Mouse (Mus musculus) heart, embryonic 13.5 days (tissue): ENCODE data around the gene Pycr1. TPM values are rescaled to one million over a fixed set of nuclear protein-coding genes. Genes with fewer than 3 reads are reported as not detected.

Experiments
- ATAC-seq: fragments of 200-750 bp; cut with Nextera tagmentation; 2 replicates; pipeline ENCODE4 v1.8.0; 2017; ENCODE audit warnings: moderate TSS enrichment; ENCODE audit not compliant: insufficient number of reproducible peaks, low FRiP score, low TSS enrichment; ENCODE audit errors: extremely low read depth
- H3K27ac ChIP-seq: fragments of 300-500 bp; sonication (generic); replicated peaks from 2 replicates; pipeline ENCODE4 v1.5.1; 2015; ENCODE audit warnings: moderate library complexity, mild to moderate bottlenecking, inconsistent platforms
- H3K27me3 ChIP-seq: fragments of 300-500 bp; sonication (generic); replicated peaks from 2 replicates; pipeline ENCODE4 v1.6.1; 2015; ENCODE audit warnings: mild to moderate bottlenecking, inconsistent platforms
- H3K36me3 ChIP-seq: fragments of 300-500 bp; sonication (generic); 2 replicates; pipeline ENCODE4 v1.6.1; 2015; ENCODE audit warnings: mild to moderate bottlenecking, inconsistent platforms
- H3K4me1 ChIP-seq: fragments of 300-500 bp; sonication (generic); 2 replicates; pipeline ENCODE4 v1.6.1; 2015; ENCODE audit warnings: inconsistent platforms
- H3K4me2 ChIP-seq: fragments of 300-500 bp; sonication (generic); 2 replicates; pipeline ENCODE4 v1.6.1; 2015; ENCODE audit warnings: inconsistent platforms, mild to moderate bottlenecking, moderate library complexity
- H3K4me3 ChIP-seq: fragments of 300-500 bp; sonication (generic); 2 replicates; pipeline ENCODE4 v1.5.1; 2015; ENCODE audit warnings: moderate library complexity, mild to moderate bottlenecking, inconsistent platforms
- H3K9ac ChIP-seq: fragments of 300-500 bp; sonication (generic); 2 replicates; pipeline ENCODE4 v1.6.1; 2015; ENCODE audit warnings: inconsistent platforms, mild to moderate bottlenecking, moderate library complexity
- H3K9me3 ChIP-seq: fragments of 300-500 bp; sonication (generic); 2 replicates; pipeline ENCODE4 v1.6.1; 2016; ENCODE audit warnings: inconsistent platforms
- WGBS: fragments of 180-500 bp; shearing (Covaris S2); methylation state at CpG from one replicate; pipeline ENCODE4 v1.1.7; 2015; ENCODE audit warnings: mixed read lengths; 5-methylcytosine and 5-hydroxymethylcytosine counted together
- polyA plus RNA-seq: library from polyadenylated mRNA; unstranded; fragments of >200 nt; fragmentation: Nextera tagmentation; extraction: Ambion mirVana; gene quantifications from 2 replicates; pipeline ENCODE4 v1.2.1, GENCODE M21; 2015

The Pycr1 gene
- polyA plus RNA-seq, 1 experiment from 2014 or later, result 23.5 TPM

GRCm38 (mm10) chr11:120613976-120614375 lies 29.6 kb downstream of the Pycr1 start:
- Histone ChIP-seq H3K27me3 (0 out of 2 replicates have a peak, but pooled peaks cover 4% of the 10 kb centered on the region), H3K9me3 (no peaks in the 10 kb centered on the region), H3K36me3 (peaks cover 70% of the 10 kb centered on the region), H3K9ac (no peak overlapping the region), H3K4me1 (peaks cover 31% of the 10 kb centered on the region), H3K27ac (no peak overlapping the region), H3K4me2 (no peak overlapping the region), H3K4me3 (no peak overlapping the region)
- WGBS, result 86% methylated on average over 8 of the region's 8 CpGs
- no peak for ATAC-seq

GRCm38 (mm10) chr11:120613481-120613972 lies 30.0 kb downstream of the Pycr1 start:
- H3K36me3 ChIP-seq, result peaks cover 65% of the 10 kb centered on the region
- ATAC-seq, result no peak
- WGBS, result 89% methylated on average over 10 of the region's 10 CpGs

GRCm38 (mm10) chr11:120612763-120613162 lies 30.8 kb downstream of the Pycr1 start:
- Histone ChIP-seq H3K27me3 (0 out of 2 replicates have a peak, but pooled peaks cover 12% of the 10 kb centered on the region), H3K9me3 (no peaks in the 10 kb centered on the region), H3K9ac (no peak overlapping the region), H3K36me3 (peaks cover 60% of the 10 kb centered on the region), H3K27ac (no peak overlapping the region), H3K4me3 (no peak overlapping the region), H3K4me2 (no peak overlapping the region), H3K4me1 (peaks cover 39% of the 10 kb centered on the region)
- ATAC-seq, result no peak
- 40% methylated on average over 6 of the region's 6 CpGs for WGBS

More at GRCm38 (mm10) chr11:120613481-120613972, 30.0 kb downstream of the Pycr1 start:
- Histone ChIP-seq H3K4me1 (peaks cover 35% of the 10 kb centered on the region), H3K27me3 (0 out of 2 replicates have a peak, but pooled peaks cover 8% of the 10 kb centered on the region), H3K9ac (no peak overlapping the region), H3K4me2 (no peak overlapping the region), H3K4me3 (no peak overlapping the region), H3K27ac (no peak overlapping the region), H3K9me3 (no peaks in the 10 kb centered on the region)

GRCm38 (mm10) chr11:120610477-120611046 lies 33.0 kb downstream of the Pycr1 start:
- Histone ChIP-seq H3K27ac (no peak overlapping the region), H3K9me3 (no peaks in the 10 kb centered on the region), H3K27me3 (0 out of 2 replicates have a peak, but pooled peaks cover 12% of the 10 kb centered on the region), H3K36me3 (peaks cover 71% of the 10 kb centered on the region), H3K4me3 (no peak overlapping the region), H3K9ac (no peak overlapping the region), H3K4me2 (no peak overlapping the region), H3K4me1 (peaks cover 39% of the 10 kb centered on the region)
- 75% methylated on average over 9 of the region's 9 CpGs for WGBS
- ATAC-seq, result no peak

- peak overlapping the region; percentile 48 for H3K4me3 ChIP-seq
- WGBS, result 26% methylated on average over 8 of the region's 8 CpGs
These were observed 34.3 kb downstream of the Pycr1 start for GRCm38 (mm10) chr11:120609250-120609649.

GRCm38 (mm10) chr11:120608241-120609034 lies 35.1 kb downstream of the Pycr1 start, which contains the start of gene Npb:
Npb (plus strand) TSS chr11:120608477.
- 6% methylated on average over 45 of the region's 45 CpGs for WGBS
- H3K9me3 ChIP-seq, result no peaks in the 10 kb centered on the region
- ATAC-seq, result no peak
- peak within 1 kb of the TSS; percentile 66 for H3K27ac ChIP-seq
- H3K27me3 ChIP-seq, result 0 out of 2 replicates have a peak, but pooled peaks cover 12% of the 10 kb centered on the region
- peaks cover 39% of the 10 kb centered on the region for H3K4me1 ChIP-seq
- H3K4me3 ChIP-seq, result peak within 1 kb of the TSS; percentile 48
- H3K4me2 ChIP-seq, result peak within 1 kb of the TSS; percentile 80
- peaks cover 75% of the 10 kb centered on the region for H3K36me3 ChIP-seq
- H3K9ac ChIP-seq, result peak within 1 kb of the TSS; percentile 84

More at GRCm38 (mm10) chr11:120609250-120609649, 34.3 kb downstream of the Pycr1 start:
- Histone ChIP-seq H3K9me3 (no peaks in the 10 kb centered on the region), H3K4me1 (peaks cover 39% of the 10 kb centered on the region), H3K27me3 (0 out of 2 replicates have a peak, but pooled peaks cover 12% of the 10 kb centered on the region), H3K27ac (peak overlapping the region; percentile 66), H3K9ac (peak overlapping the region; percentile 84), H3K4me2 (peak overlapping the region; percentile 80), H3K36me3 (peaks cover 75% of the 10 kb centered on the region)
- ATAC-seq, result peak; percentile 52; the same call in 1 of the 2 replicates

- Histone ChIP-seq H3K27ac (peak overlapping the region; percentile 12; the same call in 1 of the 2 replicates), H3K9ac (no peak overlapping the region), H3K4me1 (peaks cover 39% of the 10 kb centered on the region), H3K4me2 (no peak overlapping the region), H3K9me3 (no peaks in the 10 kb centered on the region), H3K27me3 (0 out of 2 replicates have a peak, but pooled peaks cover 12% of the 10 kb centered on the region), H3K4me3 (no peak overlapping the region), H3K36me3 (peaks cover 75% of the 10 kb centered on the region)
- 71% methylated on average over 4 of the region's 4 CpGs for WGBS
- no peak for ATAC-seq
These were observed 36.8 kb downstream of the Pycr1 start for GRCm38 (mm10) chr11:120606764-120607163.

- Histone ChIP-seq H3K27ac (no peak overlapping the region), H3K4me2 (no peak overlapping the region), H3K4me3 (no peak overlapping the region), H3K4me1 (peaks cover 39% of the 10 kb centered on the region), H3K9ac (peak overlapping the region; percentile 2; the same call in 1 of the 2 replicates), H3K9me3 (no peaks in the 10 kb centered on the region), H3K36me3 (peaks cover 75% of the 10 kb centered on the region), H3K27me3 (0 out of 2 replicates have a peak, but pooled peaks cover 12% of the 10 kb centered on the region)
- 88% methylated on average over 7 of the region's 7 CpGs for WGBS
- no peak for ATAC-seq
These were observed 37.9 kb downstream of the Pycr1 start for GRCm38 (mm10) chr11:120605667-120606066.

GRCm38 (mm10) chr11:120603545-120603944 lies 40.0 kb downstream of the Pycr1 start:
- Histone ChIP-seq H3K4me2 (no peak overlapping the region), H3K36me3 (peaks cover 75% of the 10 kb centered on the region), H3K4me3 (no peak overlapping the region), H3K27ac (no peak overlapping the region), H3K9ac (no peak overlapping the region), H3K4me1 (peaks cover 40% of the 10 kb centered on the region), H3K9me3 (no peaks in the 10 kb centered on the region), H3K27me3 (0 out of 2 replicates have a peak, but pooled peaks cover 4% of the 10 kb centered on the region)
- WGBS, result 67% methylated on average over 2 of the region's 2 CpGs
- ATAC-seq, result no peak

- H3K4me1 ChIP-seq, result peaks cover 32% of the 10 kb centered on the region
- H3K9me3 ChIP-seq, result no peaks in the 10 kb centered on the region
- no peak overlapping the region for H3K9ac ChIP-seq
- H3K36me3 ChIP-seq, result peaks cover 76% of the 10 kb centered on the region
- no peaks in the 10 kb centered on the region for H3K27me3 ChIP-seq
- H3K4me2 ChIP-seq, result no peak overlapping the region
- no peak overlapping the region for H3K4me3 ChIP-seq
- 88% methylated on average over 3 of the region's 3 CpGs for WGBS
- H3K27ac ChIP-seq, result no peak overlapping the region
- ATAC-seq, result no peak
These were observed 42.9 kb downstream of the Pycr1 start for GRCm38 (mm10) chr11:120600716-120601115.

- Histone ChIP-seq H3K4me3 (peak overlapping the region; percentile 99), H3K27ac (peak overlapping the region; percentile 93), H3K36me3 (peaks cover 76% of the 10 kb centered on the region), H3K4me1 (peaks cover 32% of the 10 kb centered on the region), H3K9ac (peak overlapping the region; percentile 87), H3K27me3 (no peaks in the 10 kb centered on the region), H3K9me3 (no peaks in the 10 kb centered on the region), H3K4me2 (peak overlapping the region; percentile 85)
- ATAC-seq, result no peak
- 46% methylated on average over 17 of the region's 17 CpGs for whole genome bisulfite sequencing
These were observed 44.5 kb downstream of the Pycr1 start for GRCm38 (mm10) chr11:120598990-120599549.
